Mouse (Mus musculus) stomach, postnatal 0 days (tissue): ENCODE results near the gene Pcdh9. TPM values are rescaled to one million over a fixed set of nuclear protein-coding genes. Genes with fewer than 3 reads are reported as not detected.

Experiments
- ATAC-seq: fragments of 200-750 bp; cut with Nextera tagmentation; 2 replicates; pipeline ENCODE4 v1.8.0; 2017; ENCODE audit not compliant: low FRiP score, low TSS enrichment
- DNase-seq: peaks from one replicate; pipeline ENCODE4 v3.0.0-alpha.2; 2016; ENCODE audit warnings: low spot score
- H3K27ac ChIP-seq: fragments of 300-500 bp; sonication (generic); replicated peaks from 2 replicates; pipeline ENCODE4 v1.5.1; 2014; ENCODE audit warnings: mild to moderate bottlenecking, control low read depth
- H3K27me3 ChIP-seq: fragments of 300-500 bp; sonication (generic); 2 replicates; pipeline ENCODE4 v1.6.1; 2014; ENCODE audit warnings: low read length; ENCODE audit not compliant: control insufficient read depth, insufficient read depth
- H3K36me3 ChIP-seq: fragments of 300-500 bp; sonication (generic); 2 replicates; pipeline ENCODE4 v1.6.1; 2014; ENCODE audit warnings: low read length, mixed read lengths; ENCODE audit not compliant: control insufficient read depth, insufficient read depth
- H3K4me1 ChIP-seq: fragments of 300-500 bp; sonication (generic); replicated peaks from 2 replicates; pipeline ENCODE4 v1.6.1; 2014; ENCODE audit warnings: antibody characterized with exemption; ENCODE audit not compliant: control insufficient read depth, insufficient read depth
- H3K4me2 ChIP-seq: fragments of 300-500 bp; sonication (generic); replicated peaks from 2 replicates; pipeline ENCODE4 v1.6.1; 2014; ENCODE audit warnings: low read depth, mild to moderate bottlenecking, control low read depth, moderate library complexity
- H3K4me3 ChIP-seq: fragments of 300-500 bp; sonication (generic); 2 replicates; pipeline ENCODE4 v1.5.1; 2014; ENCODE audit warnings: low read depth, low read length, control low read depth
- H3K9ac ChIP-seq: fragments of 300-500 bp; sonication (generic); 2 replicates; pipeline ENCODE4 v1.6.1; 2014; ENCODE audit warnings: mild to moderate bottlenecking, low read length, control low read depth, mixed read lengths
- H3K9me3 ChIP-seq: fragments of 300-500 bp; sonication (generic); 2 replicates; pipeline ENCODE4 v1.6.1; 2016; ENCODE audit warnings: low read length; ENCODE audit not compliant: control insufficient read depth
- CTCF ChIP-seq: IDR thresholded peaks from 2 replicates; pipeline ENCODE4 v1.5.1; 2016; ENCODE audit warnings: antibody characterized with exemption, low read depth, mild to moderate bottlenecking, moderate library complexity
- EP300 ChIP-seq: optimal IDR thresholded peaks from 2 replicates; pipeline ENCODE3; 2016; ENCODE audit warnings: antibody characterized with exemption
- WGBS: fragments of 180-500 bp; shearing (Covaris S2); extraction: QIAGEN DNeasy Blood & Tissue Kit; methylation state at CpG from one replicate; pipeline ENCODE4 v1.1.7; 2014; 5-methylcytosine and 5-hydroxymethylcytosine counted together
- polyA plus RNA-seq: library from polyadenylated mRNA; unstranded; fragments of >200 nt; fragmentation: Nextera tagmentation; extraction: Ambion mirVana; gene quantifications from 2 replicates; pipeline ENCODE4 v1.2.1, GENCODE M21; 2015

Gene Pcdh9
- polyA plus RNA-seq, 1 experiment from 2014 or later: 4.0 TPM

DNA sequence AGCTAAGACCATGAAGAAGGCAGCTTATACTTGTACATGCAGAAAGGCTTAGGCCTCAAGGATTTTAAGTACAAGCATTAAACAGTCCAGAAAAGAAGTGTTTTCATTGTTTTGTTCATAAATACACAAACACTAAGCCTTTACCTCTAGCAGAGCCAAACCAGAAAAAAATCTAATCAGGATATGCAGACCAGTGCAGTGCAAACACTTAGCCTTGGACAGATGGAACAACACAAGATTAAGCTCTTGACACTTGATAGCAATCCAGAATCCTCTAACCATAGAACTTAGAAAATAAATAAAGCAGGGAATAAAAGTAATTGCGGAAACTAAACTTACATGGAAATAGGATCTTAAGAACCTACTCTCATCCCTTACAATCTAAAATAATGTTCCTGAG lies 10.4 kb downstream of the Pcdh9 start:
- ATAC-seq (no peak), DNase-seq (no peak)
- TF ChIP-seq CTCF (no peak), EP300 (no peak)
- WGBS: 67% methylated on average over 1 of the region's 1 CpGs
- no peak overlapping the region for H3K4me2 ChIP-seq
- H3K36me3 ChIP-seq: no peaks in the 10 kb centered on the region
- H3K9ac ChIP-seq: no peak overlapping the region
- no peaks in the 10 kb centered on the region for H3K9me3 ChIP-seq
- no peak overlapping the region for H3K27ac ChIP-seq
- H3K27me3 ChIP-seq: no peaks in the 10 kb centered on the region
- H3K4me3 ChIP-seq: no peak overlapping the region
- no peaks in the 10 kb centered on the region for H3K4me1 ChIP-seq

DNA sequence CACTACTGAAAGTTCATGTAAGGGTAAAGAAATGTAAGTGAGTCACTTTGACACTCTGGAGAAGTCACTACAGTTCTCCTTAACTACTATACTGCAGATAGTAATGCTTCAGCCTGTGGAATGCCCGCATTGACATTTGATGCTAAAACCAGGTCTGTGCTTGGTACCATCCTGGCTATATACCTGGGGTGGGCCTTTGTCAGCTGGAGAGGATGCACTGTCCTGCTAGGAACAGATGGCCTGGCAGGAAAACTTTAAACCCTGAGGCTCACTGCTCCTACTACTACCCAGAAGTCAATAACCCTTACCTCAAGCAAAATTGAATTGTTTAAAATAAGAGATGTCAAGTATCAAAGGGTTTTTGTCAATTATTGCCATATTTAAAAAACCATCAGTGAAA lies 14.5 kb downstream of the Pcdh9 start:
- H3K27me3 ChIP-seq: no peaks in the 10 kb centered on the region
- H3K36me3 ChIP-seq: no peaks in the 10 kb centered on the region
- no peak for ATAC-seq
- WGBS: 98% methylated on average over 1 of the region's 1 CpGs
- H3K4me2 ChIP-seq: no peak overlapping the region
- H3K4me3 ChIP-seq: no peak overlapping the region
- TF ChIP-seq EP300 (no peak), CTCF (no peak)
- H3K9ac ChIP-seq: no peak overlapping the region
- H3K27ac ChIP-seq: no peak overlapping the region
- H3K9me3 ChIP-seq: no peaks in the 10 kb centered on the region
- H3K4me1 ChIP-seq: no peaks in the 10 kb centered on the region
- DNase-seq: no peak

DNA sequence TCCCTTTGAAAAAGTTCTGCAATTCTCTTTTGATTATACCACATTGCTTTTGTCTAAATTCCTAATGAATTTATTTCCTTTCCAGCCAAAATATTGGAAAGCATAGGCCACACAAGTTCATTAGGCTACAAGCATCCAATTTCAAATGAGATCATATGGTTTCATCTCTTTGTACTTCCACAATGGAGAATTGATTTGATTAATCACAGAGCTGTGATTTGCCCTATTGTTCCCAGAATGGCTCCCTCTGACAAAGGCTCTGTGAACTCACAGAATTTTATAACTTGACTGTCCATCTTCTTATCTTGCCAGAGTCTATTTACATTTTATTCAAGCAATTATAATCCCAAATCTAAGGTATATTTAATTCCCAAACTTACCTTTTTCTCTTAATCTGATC lies 22.3 kb downstream of the Pcdh9 start:
- Histone ChIP-seq H3K4me3 (no peak overlapping the region), H3K4me1 (no peaks in the 10 kb centered on the region), H3K27me3 (no peaks in the 10 kb centered on the region), H3K4me2 (no peak overlapping the region), H3K36me3 (no peaks in the 10 kb centered on the region), H3K9me3 (no peaks in the 10 kb centered on the region), H3K27ac (no peak overlapping the region), H3K9ac (no peak overlapping the region)
- no peak for DNase-seq
- TF ChIP-seq CTCF (no peak), EP300 (no peak)
- ATAC-seq: no peak

DNA sequence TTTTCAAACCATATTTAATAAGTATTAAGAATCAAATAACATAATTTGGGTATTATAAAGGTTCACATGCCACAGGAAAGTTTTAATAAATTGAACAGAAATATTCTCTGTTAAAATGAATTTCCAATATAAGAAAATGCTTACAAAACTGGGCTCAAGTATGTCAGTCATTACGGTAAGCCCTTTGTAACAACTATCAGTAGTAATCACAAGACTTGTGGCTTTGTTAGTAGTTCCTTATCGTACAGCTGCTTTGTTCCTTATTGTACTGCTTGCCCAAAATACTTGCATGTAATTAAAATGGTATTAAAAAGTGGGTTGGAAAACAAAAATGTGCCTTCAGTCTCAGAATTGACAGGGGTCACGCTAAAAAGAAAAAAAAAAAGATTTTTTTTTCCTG lies 32.4 kb downstream of the Pcdh9 start:
- DNase-seq (no peak), ATAC-seq (no peak)
- no peak for TF ChIP-seq EP300
- no peak for TF ChIP-seq CTCF
- no peak overlapping the region for H3K4me2 ChIP-seq
- H3K9me3 ChIP-seq: no peaks in the 10 kb centered on the region
- no peaks in the 10 kb centered on the region for H3K4me1 ChIP-seq
- no peaks in the 10 kb centered on the region for H3K27me3 ChIP-seq
- WGBS: 75% methylated on average over 3 of the region's 3 CpGs
- no peak overlapping the region for H3K27ac ChIP-seq
- H3K9ac ChIP-seq: no peak overlapping the region
- no peaks in the 10 kb centered on the region for H3K36me3 ChIP-seq
- H3K4me3 ChIP-seq: no peak overlapping the region

DNA sequence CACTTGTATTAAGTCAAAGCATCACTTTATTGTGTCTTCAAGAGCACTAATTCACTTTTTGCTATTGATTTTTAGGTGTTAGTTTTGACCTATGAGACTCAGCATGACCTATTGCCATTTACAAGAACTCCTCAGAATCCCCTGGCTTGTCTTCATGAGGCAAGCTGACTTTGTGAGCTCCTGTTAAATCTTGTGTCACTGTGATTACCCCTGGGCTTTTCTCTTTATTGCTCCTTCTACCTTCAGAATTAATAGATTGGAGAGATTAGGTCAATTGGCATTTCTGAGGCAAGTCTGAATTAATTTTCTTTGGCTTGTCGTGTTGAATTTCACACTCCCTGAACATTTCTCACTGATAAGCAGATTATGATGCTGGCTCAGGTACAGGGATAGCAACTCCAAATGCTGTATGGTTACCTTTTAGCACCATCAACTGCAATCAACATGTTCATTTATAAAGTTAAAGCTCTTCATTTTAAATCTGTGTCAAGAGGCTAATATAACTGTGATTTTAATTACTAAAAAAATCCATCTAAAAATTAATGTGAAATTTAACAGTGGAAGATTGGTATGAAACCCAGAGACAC lies 44.3 kb downstream of the Pcdh9 start:
- H3K9ac ChIP-seq: no peak overlapping the region
- no peak overlapping the region for H3K4me2 ChIP-seq
- DNase-seq (no peak), ATAC-seq (no peak)
- no peaks in the 10 kb centered on the region for H3K4me1 ChIP-seq
- no peaks in the 10 kb centered on the region for H3K9me3 ChIP-seq
- H3K4me3 ChIP-seq: no peak overlapping the region
- TF ChIP-seq EP300 (no peak), CTCF (no peak)
- WGBS: 45% methylated on average over 1 of the region's 1 CpGs
- H3K27me3 ChIP-seq: no peaks in the 10 kb centered on the region
- H3K27ac ChIP-seq: no peak overlapping the region
- H3K36me3 ChIP-seq: no peaks in the 10 kb centered on the region

DNA sequence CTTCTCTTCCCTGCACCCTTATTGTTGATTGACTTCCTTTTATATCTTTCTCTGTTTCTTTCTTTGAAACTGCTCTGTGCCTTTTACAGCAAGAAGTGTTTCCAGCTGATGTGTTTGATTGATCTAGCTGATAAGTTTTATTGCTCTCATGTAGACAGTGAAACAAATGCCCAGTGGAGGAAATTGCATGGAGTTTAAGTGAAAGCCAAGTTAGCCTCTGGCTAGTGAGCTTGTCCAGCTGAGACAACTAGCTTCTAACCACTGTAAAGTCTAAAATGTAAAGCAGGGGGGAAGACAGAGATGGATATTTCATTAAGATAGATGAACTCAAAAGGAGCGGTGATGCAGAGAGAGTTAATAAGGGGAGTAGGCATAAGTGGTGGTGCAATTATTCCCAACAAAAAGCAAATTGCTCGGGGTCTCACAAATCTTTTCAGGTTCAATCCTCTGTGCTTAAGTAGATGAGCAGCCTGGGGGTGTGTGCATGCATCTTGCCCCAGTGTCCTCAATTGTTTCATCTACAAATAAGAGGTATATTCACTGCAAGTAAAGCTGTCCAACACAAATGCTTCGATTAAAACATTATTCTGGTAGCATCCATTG lies 47.7 kb downstream of the Pcdh9 start:
- H3K9ac ChIP-seq: no peak overlapping the region

More for the DNA sequence above, 47.7 kb downstream of the Pcdh9 start:
- Histone ChIP-seq H3K36me3 (no peaks in the 10 kb centered on the region), H3K9me3 (no peaks in the 10 kb centered on the region), H3K4me2 (no peak overlapping the region), H3K27ac (no peak overlapping the region), H3K4me1 (no peaks in the 10 kb centered on the region), H3K4me3 (no peak overlapping the region), H3K27me3 (no peaks in the 10 kb centered on the region)
- ATAC-seq (no peak), DNase-seq (no peak)
- TF ChIP-seq CTCF: no peak
- no peak for TF ChIP-seq EP300
- 79% methylated on average over 3 of the region's 3 CpGs for WGBS
